Mouse (Mus musculus): ENCODE data around the gene Olfr694. TPM values are rescaled to one million over a fixed set of nuclear protein-coding genes. Genes with fewer than 3 reads are reported as not detected.
"Not testable (repeated sequence)": the region's sequence is repeated elsewhere in the genome, so short reads cannot be mapped to it uniquely, and the experiment has no call there.

Gene Olfr694
- polyA plus RNA-seq (2014; fragmentation: Nextera tagmentation; extraction: Ambion mirVana): not detected in 2 replicates

DNA sequence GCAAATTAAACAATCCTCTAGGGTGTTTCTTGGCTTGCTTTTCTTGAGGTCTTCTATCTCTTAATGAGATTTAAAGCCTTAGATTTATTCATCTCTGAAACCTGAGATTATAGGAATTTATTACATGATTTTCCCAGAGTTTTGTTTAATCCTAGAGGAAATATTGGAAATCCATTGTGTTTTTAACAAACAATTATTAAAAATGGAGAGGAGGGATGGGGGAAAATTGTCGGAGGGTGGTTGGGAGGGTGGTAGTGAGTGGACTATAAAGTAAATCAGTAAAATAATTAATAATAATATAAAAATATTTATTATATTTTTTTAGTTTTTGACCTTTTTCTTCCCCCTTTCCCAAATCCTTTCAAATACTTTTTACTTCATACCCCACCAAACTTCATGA lies at the start of gene Olfr694:
Gene Olfr694, minus strand, starts transcription at position 101 of the 400 bp plus-strand sequence.
- no peak within 1 kb of the TSS for H3K4me3 ChIP-seq (ENCODE audit: control insufficient read depth in 1 of 2, insufficient read depth in 1 of 2, low read depth in 1 of 2, low read length in 2 of 2)
- H3K27me3 ChIP-seq (ENCODE audit: control insufficient read depth, insufficient read depth, low read length): no peaks in the 10 kb centered on the region
- no peak for ATAC-seq (ENCODE audit: insufficient number of reproducible peaks, insufficient read depth, low FRiP score, low read depth)
- H3K4me2 ChIP-seq (ENCODE audit: low read length): no peak within 1 kb of the TSS
- WGBS: 87% methylated on average over 1 of the region's 1 CpGs
- no peak within 1 kb of the TSS for H3K27ac ChIP-seq (replicated peaks in 1 of 2; ENCODE audit: control insufficient read depth in 1 of 2, insufficient read depth in 1 of 2, low read depth in 2 of 2, low read length in 2 of 2)
- no peak within 1 kb of the TSS for H3K9ac ChIP-seq (ENCODE audit: low read length)
- H3K36me3 ChIP-seq (ENCODE audit: control insufficient read depth, insufficient read depth, low read length): no peaks in the 10 kb centered on the region
- no peaks in the 10 kb centered on the region for H3K4me1 ChIP-seq (ENCODE audit: control insufficient read depth in 2 of 2, insufficient read depth in 2 of 2, low read length in 2 of 2)
- no peaks in the 10 kb centered on the region for H3K9me3 ChIP-seq (ENCODE audit: control insufficient read depth, low read length)

DNA sequence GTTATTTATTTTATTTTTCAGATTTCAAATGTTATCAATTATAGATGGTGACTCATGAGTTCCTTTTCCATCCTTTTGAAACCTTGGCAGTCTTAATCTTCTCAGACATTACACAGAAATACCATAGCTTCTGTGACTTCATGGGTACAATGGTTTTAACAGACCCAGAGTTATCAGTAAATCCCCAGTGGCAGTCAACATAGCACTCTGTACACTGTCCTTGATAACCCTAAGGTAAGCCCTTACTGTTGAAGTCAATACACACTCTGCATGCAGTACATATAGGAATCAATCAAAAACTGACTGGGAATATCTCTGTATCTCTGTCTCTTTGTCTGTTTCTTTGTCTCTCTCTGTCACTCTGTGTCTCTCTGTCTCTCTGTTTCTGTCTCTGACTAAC lies 45.4 kb upstream of the Olfr694 start:
- no peaks in the 10 kb centered on the region for H3K9me3 ChIP-seq (ENCODE audit: control insufficient read depth, low read length)
- no peak overlapping the region for H3K4me2 ChIP-seq (ENCODE audit: low read length)
- no peaks in the 10 kb centered on the region for H3K36me3 ChIP-seq (ENCODE audit: control insufficient read depth, insufficient read depth, low read length)
- no peak for ATAC-seq (ENCODE audit: insufficient number of reproducible peaks, insufficient read depth, low FRiP score, low read depth)
- H3K4me1 ChIP-seq (ENCODE audit: control insufficient read depth in 2 of 2, insufficient read depth in 2 of 2, low read length in 2 of 2): no peaks in the 10 kb centered on the region
- no peaks in the 10 kb centered on the region for H3K27me3 ChIP-seq (ENCODE audit: control insufficient read depth, insufficient read depth, low read length)
- H3K27ac ChIP-seq (replicated peaks in 1 of 2; ENCODE audit: control insufficient read depth in 1 of 2, insufficient read depth in 1 of 2, low read depth in 2 of 2, low read length in 2 of 2): no peak overlapping the region
- no peak overlapping the region for H3K4me3 ChIP-seq (ENCODE audit: control insufficient read depth in 1 of 2, insufficient read depth in 1 of 2, low read depth in 1 of 2, low read length in 2 of 2)
- no peak overlapping the region for H3K9ac ChIP-seq (ENCODE audit: low read length)

GRCm38 (mm10) chr7:106733717-106734116 lies 42.1 kb upstream of the Olfr694 start:
- H3K4me3 ChIP-seq (ENCODE audit: control insufficient read depth in 1 of 2, insufficient read depth in 1 of 2, low read depth in 1 of 2, low read length in 2 of 2): no peak overlapping the region
- no peaks in the 10 kb centered on the region for H3K27me3 ChIP-seq (ENCODE audit: control insufficient read depth, insufficient read depth, low read length)
- ATAC-seq (ENCODE audit: insufficient number of reproducible peaks, insufficient read depth, low FRiP score, low read depth): no peak
- H3K9me3 ChIP-seq (ENCODE audit: control insufficient read depth, low read length): no peaks in the 10 kb centered on the region
- WGBS: 70% methylated on average over 2 of the region's 2 CpGs
- no peak overlapping the region for H3K27ac ChIP-seq (replicated peaks in 1 of 2; ENCODE audit: control insufficient read depth in 1 of 2, insufficient read depth in 1 of 2, low read depth in 2 of 2, low read length in 2 of 2)
- no peak overlapping the region for H3K4me2 ChIP-seq (ENCODE audit: low read length)
- H3K9ac ChIP-seq (ENCODE audit: low read length): no peak overlapping the region
- no peaks in the 10 kb centered on the region for H3K4me1 ChIP-seq (ENCODE audit: control insufficient read depth in 2 of 2, insufficient read depth in 2 of 2, low read length in 2 of 2)
- no peaks in the 10 kb centered on the region for H3K36me3 ChIP-seq (ENCODE audit: control insufficient read depth, insufficient read depth, low read length)

- H3K36me3 ChIP-seq (ENCODE audit: control insufficient read depth, insufficient read depth, low read length); ATAC-seq (ENCODE audit: insufficient number of reproducible peaks, insufficient read depth, low FRiP score, low read depth); H3K4me1 ChIP-seq (ENCODE audit: control insufficient read depth in 2 of 2, insufficient read depth in 2 of 2, low read length in 2 of 2); H3K4me3 ChIP-seq (ENCODE audit: control insufficient read depth in 1 of 2, insufficient read depth in 1 of 2, low read depth in 1 of 2, low read length in 2 of 2); H3K9me3 ChIP-seq (ENCODE audit: control insufficient read depth, low read length); H3K27ac ChIP-seq (replicated peaks in 1 of 2; ENCODE audit: control insufficient read depth in 1 of 2, insufficient read depth in 1 of 2, low read depth in 2 of 2, low read length in 2 of 2); H3K9ac ChIP-seq (ENCODE audit: low read length); H3K27me3 ChIP-seq (ENCODE audit: control insufficient read depth, insufficient read depth, low read length); H3K4me2 ChIP-seq (ENCODE audit: low read length): not testable (repeated sequence)
- 66% methylated on average over 2 of the region's 2 CpGs for WGBS
These were observed 34.0 kb upstream of the Olfr694 start for GRCm38 (mm10) chr7:106725654-106726053.

GRCm38 (mm10) chr7:106716296-106716695 lies 24.7 kb upstream of the Olfr694 start, which contains the start of gene Olfr695:
TSS of gene Olfr695 (minus strand) at chr7:106716396.
- Histone ChIP-seq H3K4me2 (ENCODE audit: low read length) (no peak within 1 kb of the TSS), H3K4me1 (ENCODE audit: control insufficient read depth in 2 of 2, insufficient read depth in 2 of 2, low read length in 2 of 2) (no peaks in the 10 kb centered on the region), H3K9me3 (ENCODE audit: control insufficient read depth, low read length) (no peaks in the 10 kb centered on the region), H3K36me3 (ENCODE audit: control insufficient read depth, insufficient read depth, low read length) (no peaks in the 10 kb centered on the region), H3K9ac (ENCODE audit: low read length) (no peak within 1 kb of the TSS), H3K27me3 (ENCODE audit: control insufficient read depth, insufficient read depth, low read length) (no peaks in the 10 kb centered on the region), H3K4me3 (ENCODE audit: control insufficient read depth in 1 of 2, insufficient read depth in 1 of 2, low read depth in 1 of 2, low read length in 2 of 2) (no peak within 1 kb of the TSS), H3K27ac (replicated peaks in 1 of 2; ENCODE audit: control insufficient read depth in 1 of 2, insufficient read depth in 1 of 2, low read depth in 2 of 2, low read length in 2 of 2) (no peak within 1 kb of the TSS)
- ATAC-seq (ENCODE audit: insufficient number of reproducible peaks, insufficient read depth, low FRiP score, low read depth): no peak

GRCm38 (mm10) chr7:106711463-106711862 lies 19.8 kb upstream of the Olfr694 start:
- WGBS: 80% methylated on average over 6 of the region's 6 CpGs
- Histone ChIP-seq H3K4me1 (ENCODE audit: control insufficient read depth in 2 of 2, insufficient read depth in 2 of 2, low read length in 2 of 2) (no peaks in the 10 kb centered on the region), H3K9ac (ENCODE audit: low read length) (no peak overlapping the region), H3K27me3 (ENCODE audit: control insufficient read depth, insufficient read depth, low read length) (no peaks in the 10 kb centered on the region), H3K9me3 (ENCODE audit: control insufficient read depth, low read length) (no peaks in the 10 kb centered on the region), H3K4me2 (ENCODE audit: low read length) (no peak overlapping the region), H3K27ac (replicated peaks in 1 of 2; ENCODE audit: control insufficient read depth in 1 of 2, insufficient read depth in 1 of 2, low read depth in 2 of 2, low read length in 2 of 2) (no peak overlapping the region), H3K4me3 (ENCODE audit: control insufficient read depth in 1 of 2, insufficient read depth in 1 of 2, low read depth in 1 of 2, low read length in 2 of 2) (no peak overlapping the region), H3K36me3 (ENCODE audit: control insufficient read depth, insufficient read depth, low read length) (no peaks in the 10 kb centered on the region)
- no peak for ATAC-seq (ENCODE audit: insufficient number of reproducible peaks, insufficient read depth, low FRiP score, low read depth)

DNA sequence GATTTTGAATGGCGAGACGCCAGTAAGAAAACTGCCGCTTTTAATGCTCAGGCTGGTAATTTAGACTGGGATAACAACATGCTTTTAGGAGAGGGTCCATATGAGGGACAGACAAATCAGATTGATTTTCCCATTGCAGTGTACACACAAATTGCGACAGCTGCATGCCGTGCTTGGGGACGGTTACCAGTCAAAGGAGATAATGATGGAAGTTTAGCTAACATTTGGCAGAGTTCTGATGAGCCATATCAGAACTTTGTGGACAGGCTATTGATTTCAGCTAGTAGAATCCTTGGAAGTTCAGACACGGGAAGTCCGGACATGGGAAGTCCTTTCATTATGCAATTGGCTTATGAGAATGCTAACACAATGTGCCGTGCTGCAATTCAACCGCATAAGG lies 16.1 kb upstream of the Olfr694 start:
- not testable (repeated sequence) for ATAC-seq (ENCODE audit: insufficient number of reproducible peaks, insufficient read depth, low FRiP score, low read depth); H3K27ac ChIP-seq (replicated peaks in 1 of 2; ENCODE audit: control insufficient read depth in 1 of 2, insufficient read depth in 1 of 2, low read depth in 2 of 2, low read length in 2 of 2); H3K4me2 ChIP-seq (ENCODE audit: low read length); H3K4me1 ChIP-seq (ENCODE audit: control insufficient read depth in 2 of 2, insufficient read depth in 2 of 2, low read length in 2 of 2); H3K36me3 ChIP-seq (ENCODE audit: control insufficient read depth, insufficient read depth, low read length); H3K27me3 ChIP-seq (ENCODE audit: control insufficient read depth, insufficient read depth, low read length); H3K4me3 ChIP-seq (ENCODE audit: control insufficient read depth in 1 of 2, insufficient read depth in 1 of 2, low read depth in 1 of 2, low read length in 2 of 2); H3K9me3 ChIP-seq (ENCODE audit: control insufficient read depth, low read length); H3K9ac ChIP-seq (ENCODE audit: low read length)
- 94% methylated on average over 10 of the region's 10 CpGs for WGBS

GRCm38 (mm10) chr7:106696891-106697290 lies 5.3 kb upstream of the Olfr694 start:
- no peak overlapping the region for H3K4me2 ChIP-seq (ENCODE audit: low read length)
- H3K27ac ChIP-seq (replicated peaks in 1 of 2; ENCODE audit: control insufficient read depth in 1 of 2, insufficient read depth in 1 of 2, low read depth in 2 of 2, low read length in 2 of 2): no peak overlapping the region
- H3K9ac ChIP-seq (ENCODE audit: low read length): no peak overlapping the region
- 0 out of 2 replicates have a peak, but pooled peaks cover 5% of the 10 kb centered on the region for H3K9me3 ChIP-seq (ENCODE audit: control insufficient read depth, low read length)
- H3K4me1 ChIP-seq (ENCODE audit: control insufficient read depth in 2 of 2, insufficient read depth in 2 of 2, low read length in 2 of 2): no peaks in the 10 kb centered on the region
- no peaks in the 10 kb centered on the region for H3K27me3 ChIP-seq (ENCODE audit: control insufficient read depth, insufficient read depth, low read length)
- no peak for ATAC-seq (ENCODE audit: insufficient number of reproducible peaks, insufficient read depth, low FRiP score, low read depth)
- no peaks in the 10 kb centered on the region for H3K36me3 ChIP-seq (ENCODE audit: control insufficient read depth, insufficient read depth, low read length)
- H3K4me3 ChIP-seq (ENCODE audit: control insufficient read depth in 1 of 2, insufficient read depth in 1 of 2, low read depth in 1 of 2, low read length in 2 of 2): no peak overlapping the region
- WGBS: 57% methylated on average over 1 of the region's 1 CpGs

All from heart, embryonic 14.5 days (tissue).